Mouse (Mus musculus): ENCODE results near the gene Bahd1. TPM values are rescaled to one million over a fixed set of nuclear protein-coding genes. Genes with fewer than 3 reads are reported as not detected.

Gene Bahd1
- total RNA-seq (2023) = 10 to 100 TPM in 1 of 2 experiments, 1 to 10 TPM in 1; 8.3 to 10.1 TPM

GRCm38 (mm10) chr2:118899981-118900825, at the start of gene Bahd1:
Gene Bahd1 (plus strand): TSS chr2:118900377.

GRCm38 (mm10) chr2:118861454-118862339, 38.5 kb upstream of the Bahd1 start, which contains the start of gene Ivd:
Gene Ivd (plus strand): TSS chr2:118861954.

GRCm38 (mm10) chr2:118926361-118926997, 26.3 kb downstream of the Bahd1 start, which contains the start of gene Chst14:
Gene Chst14 (plus strand): TSS chr2:118926496.

Other genes starting within 250 kb of the Bahd1 start
- gene Pak6, start 237.1 kb upstream of the Bahd1 start, total RNA-seq (2023) = not detected
- gene Ankrd63, start 196.4 kb upstream of the Bahd1 start, total RNA-seq (2023) = 1 to 10 TPM; 1.1 TPM
- 100 to 1,000 TPM; 150 to 176 TPM for gene Plcb2, start 171.9 kb upstream of the Bahd1 start, total RNA-seq (2023)
- gene Inafm2, start 154.6 kb upstream of the Bahd1 start, total RNA-seq (2023) = 10 to 100 TPM; 11.4 to 12.8 TPM
- under 1 TPM; 0.18 to 0.75 TPM for gene Ccdc9b, start 137.7 kb upstream of the Bahd1 start, total RNA-seq (2023)
- not detected for gene Phgr1, start 127.6 kb upstream of the Bahd1 start, total RNA-seq (2023)
- gene Disp2, start 120.7 kb upstream of the Bahd1 start, total RNA-seq (2023) = not detected
- 10 to 100 TPM; 42.2 to 53.8 TPM for gene Knstrn, start 86.4 kb upstream of the Bahd1 start, total RNA-seq (2023)
- gene Ivd, start 38.4 kb upstream of the Bahd1 start, total RNA-seq (2023) = 10 to 100 TPM; 31.4 to 36.0 TPM
- gene Chst14, start 26.1 kb downstream of the Bahd1 start, total RNA-seq (2023) = 1 to 10 TPM; 3.4 to 4.7 TPM
- 1 to 10 TPM; 6.5 to 8.6 TPM for gene Ccdc32, start 129.0 kb downstream of the Bahd1 start, total RNA-seq (2023)
- 1 to 10 TPM; 3.0 to 3.6 TPM for gene Rpusd2, start 134.4 kb downstream of the Bahd1 start, total RNA-seq (2023)
- 10 to 100 TPM; 27.6 to 28.1 TPM for gene Knl1, start 146.7 kb downstream of the Bahd1 start, total RNA-seq (2023)
- 10 to 100 TPM; 17.5 to 20.2 TPM for gene Rad51, start 212.4 kb downstream of the Bahd1 start, total RNA-seq (2023)

Data from neutrophil, adult 59 days (primary cell).